Mouse (Mus musculus): ENCODE measurements around the gene Krtap19-9b.

Gene Krtap19-9b

DNA sequence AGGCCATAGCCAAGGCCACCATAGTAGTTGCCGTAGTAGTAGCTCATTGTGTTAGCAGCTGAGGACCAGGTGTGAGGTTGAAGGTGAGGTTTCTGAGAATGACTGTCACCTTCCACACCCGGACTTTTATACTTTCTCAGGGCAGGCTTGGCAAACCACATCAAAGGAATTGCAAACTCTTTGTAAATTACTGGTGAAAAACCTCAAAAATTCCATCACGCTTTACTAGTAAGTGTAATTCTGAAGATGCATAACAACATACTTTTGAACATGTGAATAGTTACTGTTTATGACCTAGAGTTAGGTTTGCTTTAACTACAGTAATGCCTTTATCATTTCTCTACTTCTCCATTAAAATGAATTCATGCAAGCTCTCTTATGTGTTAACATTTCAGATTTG lies at the start of gene Krtap19-9b:
Krtap19-9b (minus strand) TSS at position 101 of the 400 bp plus-strand sequence.
- no peak for DNase-seq (ENCODE audit: low spot score)

DNA sequence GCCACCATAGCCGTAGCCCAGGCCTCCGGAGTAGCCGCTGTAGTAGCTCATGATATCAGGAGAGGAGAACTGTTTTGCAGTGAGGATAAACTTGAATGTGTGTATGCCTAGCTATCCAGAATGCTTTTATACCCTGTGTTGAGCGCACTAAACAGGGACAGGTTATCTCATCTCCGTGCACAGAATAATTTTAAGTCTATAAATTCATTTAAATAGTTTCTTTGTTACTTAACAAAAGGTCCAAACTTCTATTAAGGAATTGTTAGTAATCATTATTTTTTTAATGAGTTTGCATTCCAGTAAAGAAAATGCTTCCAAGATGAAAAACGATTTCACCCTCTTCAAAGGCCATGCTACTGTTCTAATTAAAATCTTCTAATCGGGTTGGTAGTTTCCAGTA lies 30.7 kb upstream of the Krtap19-9b start, which contains the start of gene Krtap16-3:
Krtap16-3 (minus strand) TSS at position 101 of the 400 bp plus-strand sequence.
- DNase-seq (ENCODE audit: low spot score) = no peak

DNA sequence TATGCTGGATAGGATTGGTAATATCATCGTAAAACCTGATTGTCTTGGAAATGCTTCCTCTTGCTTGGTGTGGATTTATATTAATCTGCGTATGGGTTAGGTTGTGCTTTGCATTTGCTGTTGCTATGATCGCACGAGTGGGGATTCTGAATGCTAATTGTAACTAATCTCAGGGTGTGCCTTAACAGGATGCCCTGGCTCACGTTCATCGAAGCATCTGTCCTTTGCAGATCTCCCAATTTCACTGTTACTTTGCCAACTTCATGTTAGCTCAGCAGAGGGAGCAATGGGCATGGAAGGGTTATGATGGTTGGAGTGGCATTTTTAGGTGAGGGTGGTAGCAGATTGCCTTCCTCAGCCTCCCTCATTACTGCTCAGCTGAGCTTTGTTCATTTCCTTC lies 9.0 kb upstream of the Krtap19-9b start:
- no peak for DNase-seq (ENCODE audit: low spot score)

DNA sequence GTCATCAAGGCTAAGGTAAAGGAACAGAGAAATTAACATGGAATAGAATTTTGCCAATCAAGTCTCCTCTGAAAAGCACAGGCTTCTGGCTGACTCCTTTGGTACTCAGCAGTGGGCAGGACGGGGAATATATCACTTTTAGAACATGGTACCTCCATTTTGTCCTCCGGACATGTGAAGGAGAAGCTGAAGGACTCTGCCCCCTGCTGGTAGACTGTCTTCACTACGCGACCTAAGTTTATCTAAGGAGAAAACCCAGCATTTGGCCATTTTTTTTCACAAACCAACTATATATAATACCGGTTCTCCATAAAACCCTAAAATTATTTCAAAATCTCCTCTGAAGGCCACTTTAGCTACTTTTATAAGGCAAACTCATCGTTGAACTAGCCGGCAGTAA lies 6.2 kb upstream of the Krtap19-9b start:
- DNase-seq (ENCODE audit: low spot score) = no peak

DNA sequence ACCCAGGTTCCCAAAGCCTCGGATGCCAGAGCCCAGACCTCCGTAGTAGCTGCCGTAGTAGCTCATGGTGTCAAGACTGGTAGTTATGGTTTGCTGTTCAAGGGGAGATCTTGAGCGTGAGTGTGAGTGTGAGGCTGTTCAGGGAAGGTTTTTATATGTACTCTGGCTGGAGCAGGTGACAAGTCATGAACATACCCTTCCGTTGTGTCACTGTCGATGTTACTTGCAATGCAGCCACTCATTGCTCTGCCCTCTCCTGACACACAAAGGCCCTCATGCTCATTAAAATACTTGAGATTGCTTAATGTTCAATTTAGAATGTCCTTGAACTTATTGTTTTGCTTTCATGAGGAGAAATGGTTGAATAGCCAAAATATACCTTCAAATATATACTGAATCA lies 35.7 kb downstream of the Krtap19-9b start, which contains the start of gene Krtap19-5:
Krtap19-5 (minus strand) TSS at position 101 of the 400 bp plus-strand sequence.
- no peak for DNase-seq (ENCODE audit: low spot score)

DNA sequence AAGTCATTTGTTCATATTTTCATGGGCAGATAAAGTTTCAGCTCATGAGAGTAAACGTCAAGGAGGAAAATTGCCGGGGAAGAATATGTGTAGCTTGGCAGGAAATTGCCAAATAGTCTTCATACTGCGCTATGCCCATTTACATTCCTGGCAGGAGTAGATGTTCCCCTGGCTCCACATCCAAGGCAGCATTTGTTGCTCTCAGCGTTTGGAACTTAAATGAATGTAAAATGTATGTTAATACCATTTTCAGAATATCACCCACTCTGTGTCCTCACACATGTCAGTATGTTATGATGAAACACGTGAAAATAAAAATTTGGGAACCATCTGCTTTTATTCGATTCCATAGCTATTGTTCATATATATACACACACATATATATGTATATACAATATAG lies 45.2 kb downstream of the Krtap19-9b start:
- no peak for DNase-seq (ENCODE audit: low spot score)

DNA sequence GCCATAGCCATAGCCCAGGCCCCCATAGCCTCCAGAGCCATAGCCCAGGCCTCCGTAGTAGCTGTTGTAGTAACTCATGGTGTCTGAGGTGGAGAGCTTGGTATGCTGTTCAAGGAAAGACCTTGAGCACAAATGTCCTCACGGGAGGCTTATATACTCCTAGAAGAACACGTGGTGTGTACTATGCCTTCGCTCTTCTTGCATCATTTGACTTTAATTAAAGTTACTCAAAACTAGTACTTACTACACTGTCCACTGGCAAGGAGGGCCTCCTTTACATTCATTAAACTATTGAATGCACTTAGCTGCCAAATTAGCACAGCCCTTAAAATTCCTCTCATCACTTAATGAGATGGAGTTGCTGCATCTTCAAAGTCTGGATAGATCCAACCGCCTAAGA lies 47.1 kb downstream of the Krtap19-9b start, which contains the start of gene Krtap19-4:
Krtap19-4 (minus strand) TSS at position 101 of the 400 bp plus-strand sequence.
- DNase-seq (ENCODE audit: low spot score) = no peak
